Mouse (Mus musculus): ENCODE data around the gene Il20rb. TPM values are rescaled to one million over a fixed set of nuclear protein-coding genes. Genes with fewer than 3 reads are reported as not detected.

The Il20rb gene
- polyA plus RNA-seq, 1 experiment from 2014 or later, result 0.89 TPM

- Histone ChIP-seq H3K4me3 (ENCODE audit: low read depth, low read length) (peak overlapping the region; percentile 41), H3K27me3 (ENCODE audit: control insufficient read depth, insufficient read depth, low read length) (no peaks in the 10 kb centered on the region), H3K9me3 (replicated peaks; ENCODE audit: control insufficient read depth, low read length) (no peaks in the 10 kb centered on the region), H3K4me2 (peak overlapping the region; percentile 65), H3K27ac (ENCODE audit: low read depth, low read length) (no peak overlapping the region), H3K4me1 (ENCODE audit: control insufficient read depth, insufficient read depth, low read length) (no peaks in the 10 kb centered on the region; the same call in 1 of the 2 replicates), H3K9ac (ENCODE audit: low read depth, low read length) (peak overlapping the region; percentile 47; the same call in 1 of the 2 replicates), H3K36me3 (ENCODE audit: control insufficient read depth, insufficient read depth, low read length) (no peaks in the 10 kb centered on the region)
- 18% methylated on average over 9 of the region's 9 CpGs for WGBS (ENCODE audit: insufficient replicate concordance)
- ATAC-seq (replicated peaks; ENCODE audit: insufficient number of reproducible peaks, low FRiP score, low TSS enrichment), result no peak
These were observed 32.0 kb downstream of the Il20rb start for GRCm38 (mm10) chr9:100454664-100454993.

- Histone ChIP-seq H3K4me3 (ENCODE audit: low read depth, low read length) (peak overlapping the region; percentile 41), H3K36me3 (ENCODE audit: control insufficient read depth, insufficient read depth, low read length) (no peaks in the 10 kb centered on the region), H3K9ac (ENCODE audit: low read depth, low read length) (peak overlapping the region; percentile 47; the same call in 1 of the 2 replicates), H3K27me3 (ENCODE audit: control insufficient read depth, insufficient read depth, low read length) (no peaks in the 10 kb centered on the region; the same call in 1 of the 2 replicates), H3K4me1 (ENCODE audit: control insufficient read depth, insufficient read depth, low read length) (no peaks in the 10 kb centered on the region; the same call in 1 of the 2 replicates), H3K4me2 (peak overlapping the region; percentile 65), H3K9me3 (replicated peaks; ENCODE audit: control insufficient read depth, low read length) (no peaks in the 10 kb centered on the region), H3K27ac (ENCODE audit: low read depth, low read length) (no peak overlapping the region)
- 6% methylated on average over 25 of the region's 25 CpGs for WGBS (ENCODE audit: insufficient replicate concordance)
- ATAC-seq (replicated peaks; ENCODE audit: insufficient number of reproducible peaks, low FRiP score, low TSS enrichment), result no peak
These were observed 32.5 kb downstream of the Il20rb start for GRCm38 (mm10) chr9:100453944-100454663.

- peak overlapping the region; percentile 21 for H3K4me2 ChIP-seq
- no peak overlapping the region for H3K4me3 ChIP-seq (ENCODE audit: low read depth, low read length)
- no peaks in the 10 kb centered on the region for H3K4me1 ChIP-seq (ENCODE audit: control insufficient read depth, insufficient read depth, low read length)
- H3K27me3 ChIP-seq (ENCODE audit: control insufficient read depth, insufficient read depth, low read length), result peaks cover 1% of the 10 kb centered on the region; the same call in 1 of the 2 replicates
- H3K9ac ChIP-seq (ENCODE audit: low read depth, low read length), result no peak overlapping the region
- no peaks in the 10 kb centered on the region for H3K36me3 ChIP-seq (ENCODE audit: control insufficient read depth, insufficient read depth, low read length)
- no peak for ATAC-seq (replicated peaks; ENCODE audit: insufficient number of reproducible peaks, low FRiP score, low TSS enrichment)
- 44% methylated on average over 6 of the region's 6 CpGs for WGBS (ENCODE audit: insufficient replicate concordance)
- no peaks in the 10 kb centered on the region for H3K9me3 ChIP-seq (replicated peaks; ENCODE audit: control insufficient read depth, low read length)
- no peak overlapping the region; the same call in 1 of the 2 replicates for H3K27ac ChIP-seq (ENCODE audit: low read depth, low read length)
These were observed 34.2 kb downstream of the Il20rb start for GRCm38 (mm10) chr9:100452432-100452831.

- no peak overlapping the region for H3K27ac ChIP-seq (ENCODE audit: low read depth, low read length)
- ATAC-seq (replicated peaks; ENCODE audit: insufficient number of reproducible peaks, low FRiP score, low TSS enrichment), result peak; percentile 65; the same call in 1 of the 2 replicates
These were observed 40.4 kb downstream of the Il20rb start for GRCm38 (mm10) chr9:100446059-100446686.

GRCm38 (mm10) chr9:100440111-100440790, 46.3 kb downstream of the Il20rb start:
- Histone ChIP-seq H3K27ac (ENCODE audit: low read depth, low read length) (no peak overlapping the region), H3K4me3 (ENCODE audit: low read depth, low read length) (no peak overlapping the region), H3K27me3 (ENCODE audit: control insufficient read depth, insufficient read depth, low read length) (no peaks in the 10 kb centered on the region), H3K9me3 (replicated peaks; ENCODE audit: control insufficient read depth, low read length) (no peaks in the 10 kb centered on the region), H3K4me2 (no peak overlapping the region), H3K9ac (ENCODE audit: low read depth, low read length) (no peak overlapping the region), H3K36me3 (ENCODE audit: control insufficient read depth, insufficient read depth, low read length) (no peaks in the 10 kb centered on the region), H3K4me1 (ENCODE audit: control insufficient read depth, insufficient read depth, low read length) (no peaks in the 10 kb centered on the region)
- WGBS (ENCODE audit: insufficient replicate concordance), result 52% methylated on average over 9 of the region's 9 CpGs
- ATAC-seq (replicated peaks; ENCODE audit: insufficient number of reproducible peaks, low FRiP score, low TSS enrichment), result no peak

More at GRCm38 (mm10) chr9:100446059-100446686, 40.4 kb downstream of the Il20rb start:
- Histone ChIP-seq H3K27me3 (ENCODE audit: control insufficient read depth, insufficient read depth, low read length) (peaks cover 3% of the 10 kb centered on the region), H3K9me3 (replicated peaks; ENCODE audit: control insufficient read depth, low read length) (no peaks in the 10 kb centered on the region), H3K4me1 (ENCODE audit: control insufficient read depth, insufficient read depth, low read length) (no peaks in the 10 kb centered on the region), H3K4me3 (ENCODE audit: low read depth, low read length) (peak overlapping the region; percentile 54), H3K36me3 (ENCODE audit: control insufficient read depth, insufficient read depth, low read length) (no peaks in the 10 kb centered on the region), H3K4me2 (peak overlapping the region; percentile 82), H3K9ac (ENCODE audit: low read depth, low read length) (peak overlapping the region; percentile 54; the same call in 1 of the 2 replicates)
- WGBS (ENCODE audit: insufficient replicate concordance), result under 1% methylated on average over 32 of the region's 32 CpGs

- no peak for ATAC-seq (replicated peaks; ENCODE audit: insufficient number of reproducible peaks, low FRiP score, low TSS enrichment)
- Histone ChIP-seq H3K4me3 (ENCODE audit: low read depth, low read length) (no peak overlapping the region), H3K27ac (ENCODE audit: low read depth, low read length) (no peak overlapping the region), H3K27me3 (ENCODE audit: control insufficient read depth, insufficient read depth, low read length) (no peaks in the 10 kb centered on the region), H3K9me3 (replicated peaks; ENCODE audit: control insufficient read depth, low read length) (no peaks in the 10 kb centered on the region), H3K36me3 (ENCODE audit: control insufficient read depth, insufficient read depth, low read length) (no peaks in the 10 kb centered on the region), H3K4me2 (no peak overlapping the region), H3K4me1 (ENCODE audit: control insufficient read depth, insufficient read depth, low read length) (no peaks in the 10 kb centered on the region), H3K9ac (ENCODE audit: low read depth, low read length) (no peak overlapping the region)
- WGBS (ENCODE audit: insufficient replicate concordance), result 89% methylated on average over 8 of the region's 8 CpGs
These were observed 47.1 kb downstream of the Il20rb start for GRCm38 (mm10) chr9:100439481-100439880.

GRCm38 (mm10) chr9:100438994-100439393, 47.6 kb downstream of the Il20rb start:
- Histone ChIP-seq H3K4me2 (no peak overlapping the region), H3K9ac (ENCODE audit: low read depth, low read length) (no peak overlapping the region), H3K4me1 (ENCODE audit: control insufficient read depth, insufficient read depth, low read length) (no peaks in the 10 kb centered on the region), H3K36me3 (ENCODE audit: control insufficient read depth, insufficient read depth, low read length) (no peaks in the 10 kb centered on the region), H3K9me3 (replicated peaks; ENCODE audit: control insufficient read depth, low read length) (no peaks in the 10 kb centered on the region), H3K27ac (ENCODE audit: low read depth, low read length) (no peak overlapping the region), H3K27me3 (ENCODE audit: control insufficient read depth, insufficient read depth, low read length) (no peaks in the 10 kb centered on the region), H3K4me3 (ENCODE audit: low read depth, low read length) (no peak overlapping the region)
- 85% methylated on average over 10 of the region's 10 CpGs for WGBS (ENCODE audit: insufficient replicate concordance)
- ATAC-seq (replicated peaks; ENCODE audit: insufficient number of reproducible peaks, low FRiP score, low TSS enrichment), result no peak

GRCm38 (mm10) chr9:100436865-100437595, 49.6 kb downstream of the Il20rb start:
- no peaks in the 10 kb centered on the region for H3K36me3 ChIP-seq (ENCODE audit: control insufficient read depth, insufficient read depth, low read length)
- H3K27ac ChIP-seq (ENCODE audit: low read depth, low read length), result no peak overlapping the region
- H3K4me1 ChIP-seq (ENCODE audit: control insufficient read depth, insufficient read depth, low read length), result no peaks in the 10 kb centered on the region
- no peaks in the 10 kb centered on the region for H3K27me3 ChIP-seq (ENCODE audit: control insufficient read depth, insufficient read depth, low read length)
- H3K4me3 ChIP-seq (ENCODE audit: low read depth, low read length), result no peak overlapping the region
- no peak overlapping the region for H3K9ac ChIP-seq (ENCODE audit: low read depth, low read length)
- no peak for ATAC-seq (replicated peaks; ENCODE audit: insufficient number of reproducible peaks, low FRiP score, low TSS enrichment)
- no peaks in the 10 kb centered on the region for H3K9me3 ChIP-seq (replicated peaks; ENCODE audit: control insufficient read depth, low read length)
- no peak overlapping the region for H3K4me2 ChIP-seq
- WGBS (ENCODE audit: insufficient replicate concordance), result 78% methylated on average over 8 of the region's 8 CpGs

Data from heart, embryonic 11.5 days (tissue).